Mouse (Mus musculus): ENCODE data around the gene Hist1h2bn. TPM values are rescaled to one million over a fixed set of nuclear protein-coding genes. Genes with fewer than 3 reads are reported as not detected.

The Hist1h2bn gene
- total and polyA plus RNA-seq, 3 experiments = 5.6 to 1,714 TPM; not detected in 1

GRCm38 (mm10) chr13:21778814-21779766 is 25.2 kb downstream of the Hist1h2bn start:
- H3K4me3 ChIP-seq (ENCODE audit: control insufficient read depth in 1 of 2, insufficient read depth in 1 of 2, low read depth in 2 of 2, low read length in 2 of 2) = peak overlapping the region; percentile 64 to 67
- peak; percentile 100; the same call in 1 of the 2 replicates for TF ChIP-seq POLR2AphosphoS5 (IDR thresholded peaks at IDR 0.05; ENCODE audit: borderline replicate concordance, low read depth, low read length)
- TF ChIP-seq SIN3A (IDR thresholded peaks at IDR 0.05; ENCODE audit: low read length) = no peak
- TF ChIP-seq TBP (IDR thresholded peaks at IDR 0.05; ENCODE audit: low read depth, low read length) = no peak
- no peak for TF ChIP-seq JUND (IDR thresholded peaks at IDR 0.05; ENCODE audit: low read depth, low read length)
- peak in 1 of 2 experiments; percentile 91; a peak in 2 of 4 replicates for TF ChIP-seq POLR2A (IDR thresholded peaks at IDR 0.05; ENCODE audit: control insufficient read depth in 1 of 2, insufficient read depth in 1 of 2, low read depth in 1 of 2, low read length in 2 of 2, poor library complexity in 1 of 2)
- no peak for TF ChIP-seq TCF12 (IDR thresholded peaks at IDR 0.05; ENCODE audit: low read depth, low read length)
- no peaks in the 10 kb centered on the region for H3K9me3 ChIP-seq (replicated peaks; ENCODE audit: insufficient read depth, low read length)
- peaks cover 0 to 15% of the 10 kb centered on the region in 2 experiments; a peak in 2 of 4 replicates for H3K4me1 ChIP-seq (ENCODE audit: control insufficient read depth in 1 of 2, insufficient read depth in 2 of 2, low read length in 2 of 2)
- peak overlapping the region; percentile 99 for H3K27ac ChIP-seq (ENCODE audit: control insufficient read depth, low read depth, low read length)
- peaks cover 0 to 20% of the 10 kb centered on the region in 2 experiments; a peak in 2 of 4 replicates for H3K36me3 ChIP-seq (ENCODE audit: control insufficient read depth in 1 of 2, insufficient read depth in 2 of 2, low read length in 2 of 2)
- no peaks in the 10 kb centered on the region for H3K27me3 ChIP-seq (ENCODE audit: control insufficient read depth in 1 of 2, insufficient read depth in 2 of 2, low read length in 2 of 2)
- peaks cover 8% of the 10 kb centered on the region; the same call in 1 of the 2 replicates for H3K79me2 ChIP-seq (ENCODE audit: control insufficient read depth, insufficient read depth, low read length, poor library complexity)
- DNase-seq (ENCODE audit: low read depth, low spot score) = peak; percentile 95
- H3K9ac ChIP-seq (ENCODE audit: control insufficient read depth, low read depth, low read length, poor library complexity, severe bottlenecking) = peak overlapping the region; percentile 93

- Histone ChIP-seq H3K4me3 (ENCODE audit: control insufficient read depth in 1 of 2, insufficient read depth in 1 of 2, low read depth in 2 of 2, low read length in 2 of 2) (peak within 1 kb of the TSS; percentile 17 to 64), H3K9me3 (replicated peaks; ENCODE audit: insufficient read depth, low read length) (no peaks in the 10 kb centered on the region), H3K9ac (ENCODE audit: control insufficient read depth, low read depth, low read length, poor library complexity, severe bottlenecking) (peak within 1 kb of the TSS; percentile 93), H3K79me2 (ENCODE audit: control insufficient read depth, insufficient read depth, low read length, poor library complexity) (peaks cover 8% of the 10 kb centered on the region; the same call in 1 of the 2 replicates), H3K4me1 (ENCODE audit: control insufficient read depth in 1 of 2, insufficient read depth in 2 of 2, low read length in 2 of 2) (peaks cover 0 to 15% of the 10 kb centered on the region in 2 experiments; a peak in 2 of 4 replicates), H3K27me3 (ENCODE audit: control insufficient read depth in 1 of 2, insufficient read depth in 2 of 2, low read length in 2 of 2) (no peaks in the 10 kb centered on the region), H3K27ac (ENCODE audit: control insufficient read depth, low read depth, low read length) (peak within 1 kb of the TSS; percentile 99), H3K36me3 (ENCODE audit: control insufficient read depth in 1 of 2, insufficient read depth in 2 of 2, low read length in 2 of 2) (peaks cover 0 to 30% of the 10 kb centered on the region in 2 experiments; a peak in 2 of 4 replicates)
- TF ChIP-seq GABPA (IDR thresholded peaks at IDR 0.05; ENCODE audit: low read depth, low read length) = no peak
- 0 out of 6 replicates have a peak, but pooled peaks of 1 of the 3 experiments have one; percentile 9 for TF ChIP-seq CTCF (IDR thresholded peaks at IDR 0.05 in 2 of 3, conservative IDR thresholded peaks at IDR 0.05 in 1 of 3; ENCODE audit: control insufficient read depth in 1 of 3, insufficient read depth in 1 of 3, low read depth in 2 of 3, low read length in 3 of 3, poor library complexity in 1 of 3, severe bottlenecking in 1 of 3)
- peak in 1 of 2 experiments; percentile 97; a peak in 2 of 4 replicates for TF ChIP-seq POLR2A (IDR thresholded peaks at IDR 0.05; ENCODE audit: control insufficient read depth in 1 of 2, insufficient read depth in 1 of 2, low read depth in 1 of 2, low read length in 2 of 2, poor library complexity in 1 of 2)
- TF ChIP-seq POLR2AphosphoS5 (IDR thresholded peaks at IDR 0.05; ENCODE audit: borderline replicate concordance, low read depth, low read length) = peak; percentile 97
- DNase-seq (ENCODE audit: low read depth, low spot score) = peak; percentile 94
Measured at GRCm38 (mm10) chr13:21779767-21780731, 26.1 kb downstream of the Hist1h2bn start, which contains the start of gene Hist1h1b. Gene Hist1h1b, minus strand, starts transcription at chr13:21780625.

Measured in MEL (cell line).